Mouse (Mus musculus): ENCODE data around the gene Jph4.

GRCm38 (mm10) chr14:55116425-55117200 lies at the start of gene Jph4:
- no peak for TF ChIP-seq ELF1 (IDR thresholded peaks at IDR 0.05; ENCODE audit: low read depth, low read length)
- no peak for TF ChIP-seq EP300 (IDR thresholded peaks at IDR 0.05; ENCODE audit: low read depth in 1 of 2, low read length in 2 of 2)
- no peak for TF ChIP-seq GATA1 (IDR thresholded peaks at IDR 0.05; ENCODE audit: low read depth, low read length)
- TF ChIP-seq POLR2A (IDR thresholded peaks at IDR 0.05; ENCODE audit: control insufficient read depth in 1 of 2, insufficient read depth in 1 of 2, low read depth in 1 of 2, low read length in 2 of 2, poor library complexity in 1 of 2): no peak
- no peak for TF ChIP-seq E2F4 (IDR thresholded peaks at IDR 0.05; ENCODE audit: borderline replicate concordance, low read depth, low read length)
- TF ChIP-seq CTCF (IDR thresholded peaks at IDR 0.05 in 2 of 3, conservative IDR thresholded peaks at IDR 0.05 in 1 of 3; ENCODE audit: control insufficient read depth in 1 of 3, insufficient read depth in 1 of 3, low read depth in 2 of 3, low read length in 3 of 3, poor library complexity in 1 of 3, severe bottlenecking in 1 of 3): no peak

Data from MEL (cell line).